Mouse (Mus musculus) adrenal gland, postnatal 36 days (tissue): ENCODE data around the gene Aarsd1. TPM values are rescaled to one million over a fixed set of nuclear protein-coding genes. Genes with fewer than 3 reads are reported as not detected.
A peak's percentile ranks its signal among the peaks of the same experiment; 100 is the strongest.
"Not testable (repeated sequence)": the region's sequence is repeated elsewhere in the genome, so short reads cannot be mapped to it uniquely, and the experiment has no call there.

Experiments
- DNase-seq, 2 experiments: peaks; one replicate each; pipeline ENCODE4 v3.0.0; 2021; ENCODE audit warnings: mixed read lengths in 1 of 2
- total RNA-seq, 2 experiments: library from RNA; stranded (reverse); gene quantifications; 2 replicates each; pipeline ENCODE4 v1.2.3; 2021

Aarsd1 gene
- total RNA-seq, 2 experiments from 2014 or later = 30.1 to 35.2 TPM

DNA sequence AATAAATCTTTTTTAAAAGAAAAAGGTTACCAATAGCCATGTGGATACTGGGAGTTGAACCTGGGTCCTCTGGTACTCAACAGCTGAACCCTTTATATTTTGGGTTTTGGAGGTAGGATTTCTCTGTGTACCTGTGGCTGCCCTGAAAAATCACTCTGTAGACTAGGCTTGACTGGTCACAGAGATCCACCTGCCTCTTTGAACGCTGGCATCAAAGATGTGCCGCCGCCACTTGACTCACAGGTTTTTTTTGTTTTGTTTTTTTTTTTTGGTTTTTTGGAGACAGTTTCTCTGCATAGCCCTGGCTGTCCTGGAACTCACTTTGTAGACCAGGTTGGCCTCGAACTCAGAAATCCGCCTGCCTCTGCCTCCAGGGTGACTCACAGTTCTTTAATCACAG, 30.4 kb upstream of the Aarsd1 start:
- DNase-seq = no peak

DNA sequence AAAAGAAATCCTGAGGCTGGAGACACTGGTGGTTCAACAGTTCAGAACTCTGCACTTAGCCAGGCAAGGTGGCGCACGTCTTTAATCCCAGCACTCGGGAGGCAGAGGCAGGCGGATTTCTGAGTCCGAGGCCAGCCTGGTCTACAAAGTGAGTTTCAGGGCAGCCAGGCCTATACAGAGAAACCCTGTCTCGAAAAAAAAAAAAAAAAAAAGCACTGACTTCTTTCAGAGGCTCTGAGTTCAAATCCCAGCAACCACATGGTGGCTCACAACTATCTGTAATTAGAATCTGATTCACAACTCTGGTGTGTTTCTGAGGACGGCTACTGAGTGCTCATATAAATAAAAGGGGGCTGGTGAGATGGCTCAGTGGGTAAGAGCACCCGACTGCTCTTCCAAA, 29.4 kb upstream of the Aarsd1 start:
- DNase-seq = not testable (repeated sequence)

GRCm38 (mm10) chr11:101446319-101446718, 28.9 kb upstream of the Aarsd1 start:
- DNase-seq = no peak

DNA sequence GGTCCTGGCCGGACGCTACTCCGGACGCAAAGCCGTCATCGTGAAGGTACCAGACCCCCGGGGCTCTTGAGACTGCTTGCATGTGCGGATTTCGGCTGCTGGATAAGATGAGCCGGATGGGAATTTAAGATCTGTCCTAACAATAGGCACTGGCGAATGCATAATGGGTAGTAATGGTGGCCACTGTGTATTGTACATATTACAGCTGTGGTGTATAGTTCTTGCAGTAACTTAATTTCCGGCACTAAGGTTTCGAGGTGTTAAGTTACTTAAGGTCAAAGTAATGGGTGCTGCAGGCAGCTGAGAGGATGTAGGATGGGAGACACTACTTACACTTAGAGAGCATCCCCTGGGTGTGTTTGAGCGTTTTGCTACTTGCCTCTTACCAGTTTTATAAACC, 25.3 kb upstream of the Aarsd1 start:
- DNase-seq = no peak

DNA sequence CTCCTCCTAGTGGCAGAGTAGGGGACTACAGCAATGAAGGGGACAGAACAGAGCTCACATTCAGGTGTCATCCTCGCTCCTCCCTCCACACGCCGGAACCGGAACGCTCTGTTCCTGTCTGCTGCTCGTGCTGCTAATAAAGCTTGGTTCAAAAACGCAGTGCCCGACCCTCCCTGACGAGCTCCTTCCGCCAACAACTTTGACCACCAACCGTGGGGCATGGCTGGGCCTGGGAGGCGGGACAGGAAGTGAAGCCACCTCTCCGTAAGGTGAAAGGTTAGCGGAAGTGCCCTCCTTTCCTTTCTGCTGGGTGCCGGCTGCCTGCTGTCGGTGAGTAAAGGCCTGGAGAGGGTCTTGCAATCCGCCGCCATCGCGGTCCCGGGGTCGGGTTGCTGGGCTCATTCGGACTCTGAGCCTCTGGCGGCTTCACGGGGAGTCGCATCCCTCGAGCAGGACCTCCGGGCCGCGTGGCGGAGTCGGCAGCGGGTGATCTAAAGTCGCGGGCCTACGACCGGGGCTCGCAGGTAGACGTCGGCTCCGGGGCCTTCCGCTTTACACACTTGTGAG, 24.8 kb upstream of the Aarsd1 start, which contains the start of gene Rpl27:
Gene Rpl27, plus strand, starts transcription at position 172 of the 567 bp plus-strand sequence.
- DNase-seq = peak; percentile 96 to 97

DNA sequence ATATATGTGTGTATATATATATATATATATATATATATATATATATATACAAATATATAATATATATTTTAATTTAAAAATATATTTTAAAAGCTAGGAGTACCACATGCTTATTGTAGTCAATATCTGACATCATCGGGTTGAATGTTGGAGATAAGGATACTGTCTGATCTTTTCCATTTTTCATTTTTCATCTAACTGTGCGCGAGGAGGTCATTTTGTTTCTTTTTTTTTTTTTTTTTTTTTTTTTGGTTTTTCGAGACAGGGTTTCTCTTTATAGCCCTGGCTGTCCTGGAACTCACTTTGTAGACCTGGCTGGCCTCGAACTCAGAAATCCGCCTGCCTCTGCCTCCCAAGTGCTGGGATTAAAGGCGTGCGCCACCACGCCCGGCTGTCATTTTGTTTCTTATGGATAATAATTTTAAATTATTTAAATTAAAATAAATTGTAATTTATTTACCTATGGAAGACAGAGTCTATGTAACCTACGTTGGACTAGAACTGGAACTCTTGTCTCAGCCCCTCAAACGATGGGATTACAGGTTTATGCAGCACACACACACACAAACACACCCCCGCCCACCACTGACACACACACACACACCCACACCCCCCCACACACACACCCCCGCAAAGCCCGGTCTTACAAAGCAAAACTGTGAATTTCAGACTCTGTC, 24.2 kb upstream of the Aarsd1 start:
- DNase-seq = not testable (repeated sequence)

GRCm38 (mm10) chr11:101438006-101438405, 20.6 kb upstream of the Aarsd1 start:
- DNase-seq = not testable (repeated sequence)

- no peak for DNase-seq
Measured at GRCm38 (mm10) chr11:101436916-101437315, 19.5 kb upstream of the Aarsd1 start.

DNA sequence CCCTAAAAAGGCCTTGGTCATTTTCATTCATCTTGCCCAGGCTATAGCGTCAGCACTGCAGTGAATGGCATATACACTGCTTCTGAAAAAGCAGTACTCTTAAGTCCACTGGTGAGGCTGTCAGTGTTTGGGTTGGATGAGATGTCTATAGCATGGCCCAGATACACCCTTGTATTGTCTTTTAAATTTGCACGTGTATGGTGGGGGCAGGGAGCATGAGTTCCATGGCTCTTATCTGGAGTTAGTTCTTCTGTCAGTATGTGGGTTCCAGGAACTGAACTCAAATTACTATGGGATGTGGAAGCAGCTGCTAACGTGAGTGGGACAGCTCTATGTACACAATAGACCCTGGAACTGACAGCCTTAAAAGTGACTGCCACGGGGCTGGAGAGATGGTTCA, 18.4 kb upstream of the Aarsd1 start:
- no peak for DNase-seq

GRCm38 (mm10) chr11:101433396-101433795, 16.0 kb upstream of the Aarsd1 start:
- peak; percentile 51 to 54 for DNase-seq

DNA sequence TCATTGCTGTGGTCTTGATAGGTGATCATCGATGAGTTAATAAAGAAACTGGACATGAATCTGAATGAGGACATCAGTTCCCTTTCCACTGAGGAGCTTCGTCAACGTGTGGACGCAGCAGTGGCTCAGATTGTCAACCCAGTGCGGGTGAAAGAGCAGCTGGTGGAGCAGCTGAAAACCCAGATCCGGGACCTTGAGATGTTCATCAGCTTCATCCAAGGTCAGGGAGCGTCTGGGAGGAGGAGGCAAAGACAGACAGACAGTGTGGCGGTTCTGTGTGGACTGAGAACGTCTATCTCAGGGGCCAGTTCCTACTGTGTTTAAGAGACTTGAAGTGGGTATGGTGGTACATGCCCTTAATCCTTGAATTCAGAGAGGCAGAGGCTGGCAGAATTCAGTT, 13.9 kb upstream of the Aarsd1 start:
- peak in 1 of 2 experiments; percentile 47 for DNase-seq

GRCm38 (mm10) chr11:101426165-101426564, 8.8 kb upstream of the Aarsd1 start:
- no peak for DNase-seq

- DNase-seq = peak; percentile 99 to 100
Measured at GRCm38 (mm10) chr11:101424925-101425813, 7.8 kb upstream of the Aarsd1 start, which contains the start of the genes Rundc1 and Ptges3l. Rundc1 (plus strand) TSS chr11:101425085. Ptges3l (minus strand) TSS chr11:101425333.

DNA sequence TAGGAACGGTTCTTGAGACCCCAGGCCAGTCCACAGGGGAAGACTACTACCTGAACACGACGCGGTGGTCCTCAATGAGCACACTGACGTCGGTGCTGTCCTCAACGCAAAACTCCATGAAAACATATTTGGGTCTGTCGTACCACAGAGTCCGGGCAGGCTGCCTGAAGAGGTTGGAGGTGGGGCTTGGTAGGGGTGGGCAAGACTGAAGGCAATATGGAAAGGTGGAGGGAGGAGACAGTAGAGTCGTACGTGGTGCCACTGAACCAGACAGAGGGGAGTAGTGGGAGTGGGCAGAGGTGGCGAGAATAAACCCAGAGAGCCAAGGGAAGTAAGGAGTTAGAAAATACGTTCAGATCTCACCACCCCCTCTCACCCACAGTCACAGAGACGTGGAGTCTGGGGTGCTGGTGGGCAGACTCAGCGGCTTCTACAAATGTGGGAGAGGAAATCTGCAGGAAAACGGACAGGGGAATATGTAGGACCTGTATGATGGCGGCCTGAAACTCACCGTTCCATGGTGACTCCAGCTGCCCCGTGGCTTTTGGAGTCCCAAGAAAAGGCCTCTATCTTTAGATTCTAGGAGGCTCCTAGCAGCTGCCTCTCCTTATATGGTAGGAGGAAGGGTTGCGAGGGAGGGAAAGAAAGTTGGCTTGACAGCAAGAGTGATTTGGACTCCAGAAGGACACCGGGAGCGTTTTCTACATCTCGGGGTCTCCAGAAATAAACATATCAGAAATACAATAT, 6.9 kb upstream of the Aarsd1 start, which contains the start of gene Gm27029:
Gene Gm27029, minus strand, starts transcription at position 692 of the 747 bp plus-strand sequence.
- peak; percentile 24 to 48 for DNase-seq

DNA sequence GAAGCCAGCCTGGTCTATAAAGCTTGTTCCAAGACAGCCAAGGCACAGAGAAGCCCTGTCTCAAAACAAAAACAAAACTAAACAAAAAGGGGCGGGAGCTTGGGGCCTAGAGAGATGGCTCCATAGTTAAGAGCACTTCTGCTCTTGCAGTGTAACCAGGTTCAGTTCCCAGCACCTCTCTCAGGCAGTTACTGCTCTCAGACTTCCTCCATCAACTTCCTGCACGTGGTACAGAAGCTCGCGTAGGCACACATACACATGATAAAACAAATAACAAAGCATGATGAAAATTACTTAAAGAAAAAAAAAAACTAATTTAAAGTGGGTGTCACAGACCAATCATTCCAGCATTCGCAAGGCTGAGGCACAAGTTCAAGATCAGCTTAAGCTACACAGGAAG, 2.7 kb upstream of the Aarsd1 start:
- DNase-seq = no peak

- no peak for DNase-seq
Measured at GRCm38 (mm10) chr11:101419610-101420009, 2.2 kb upstream of the Aarsd1 start.

GRCm38 (mm10) chr11:101418991-101419390, 1.6 kb upstream of the Aarsd1 start:
- no peak for DNase-seq

GRCm38 (mm10) chr11:101416433-101417100, 848 bp downstream of the Aarsd1 start:
- DNase-seq = peak in 1 of 2 experiments; percentile 38

DNA sequence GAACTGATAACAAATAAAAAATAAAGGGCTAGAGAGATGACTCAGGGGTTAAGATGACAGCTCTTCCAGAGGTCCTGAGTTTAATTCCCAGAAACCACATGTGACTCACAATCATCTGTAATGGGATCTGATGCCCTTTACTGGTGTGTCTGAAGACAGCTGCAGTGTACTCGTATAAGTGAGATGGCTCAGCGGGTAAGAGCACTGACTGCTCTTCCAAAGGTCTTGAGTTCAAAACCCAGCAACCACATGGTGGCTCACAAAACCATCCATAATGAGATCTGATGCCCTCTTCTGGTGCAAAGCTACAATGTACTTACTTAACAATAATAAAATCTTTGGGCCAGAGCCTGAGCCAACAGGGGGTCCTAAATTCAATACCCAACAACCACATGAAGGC, 2.1 kb downstream of the Aarsd1 start:
- no peak for DNase-seq

DNA sequence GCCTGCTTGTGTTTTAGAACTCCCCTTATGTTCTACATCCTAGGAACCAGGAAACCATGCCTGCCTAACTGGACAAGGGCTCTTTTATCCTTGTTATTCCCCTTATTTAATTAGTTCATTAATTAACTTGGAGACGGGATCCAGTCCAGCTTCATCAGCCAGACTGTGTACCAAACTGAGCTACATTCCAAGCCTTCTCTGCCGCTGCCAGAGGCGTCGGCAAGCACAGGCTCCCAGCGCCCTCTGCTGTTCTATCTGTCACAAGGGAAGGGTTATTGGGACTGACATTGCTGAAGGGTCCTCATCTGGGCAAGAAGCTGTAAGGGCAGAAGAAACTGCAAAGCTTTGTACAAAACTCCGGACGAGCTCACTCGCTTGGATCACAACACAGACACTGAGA, 22.3 kb downstream of the Aarsd1 start:
- peak; percentile 82 to 87 for DNase-seq

GRCm38 (mm10) chr11:101381817-101382216, 35.6 kb downstream of the Aarsd1 start:
- DNase-seq = no peak
